Mouse (Mus musculus) layer of hippocampus, adult 2 months (tissue): ENCODE measurements at regions not wholly inside any gene's neighbourhood (a gene's known extent, or its start where the extent isn't known, plus 50 kb on each side); places are given as distances from the start of the nearest gene placed in this dataset.

Experiments used
- DNase-seq, 2 experiments: peaks; one replicate each; pipeline ENCODE4 v3.0.0; 2022; ENCODE audit warnings: low spot score in 2 of 2
- H3K27ac ChIP-seq: fragments of 200-600 bp; 2 replicates; pipeline ENCODE4 v1.8.1; 2022
- H3K4me3 ChIP-seq: fragments of 200-600 bp; 2 replicates; pipeline ENCODE4 v1.8.1; 2022; ENCODE audit warnings: mild to moderate bottlenecking
- CTCF ChIP-seq: fragments of 200-600 bp; conservative IDR thresholded peaks from 2 replicates; pipeline ENCODE4 v1.8.1; 2022; ENCODE audit warnings: antibody characterized with exemption, mild to moderate bottlenecking, moderate library complexity

DNA sequence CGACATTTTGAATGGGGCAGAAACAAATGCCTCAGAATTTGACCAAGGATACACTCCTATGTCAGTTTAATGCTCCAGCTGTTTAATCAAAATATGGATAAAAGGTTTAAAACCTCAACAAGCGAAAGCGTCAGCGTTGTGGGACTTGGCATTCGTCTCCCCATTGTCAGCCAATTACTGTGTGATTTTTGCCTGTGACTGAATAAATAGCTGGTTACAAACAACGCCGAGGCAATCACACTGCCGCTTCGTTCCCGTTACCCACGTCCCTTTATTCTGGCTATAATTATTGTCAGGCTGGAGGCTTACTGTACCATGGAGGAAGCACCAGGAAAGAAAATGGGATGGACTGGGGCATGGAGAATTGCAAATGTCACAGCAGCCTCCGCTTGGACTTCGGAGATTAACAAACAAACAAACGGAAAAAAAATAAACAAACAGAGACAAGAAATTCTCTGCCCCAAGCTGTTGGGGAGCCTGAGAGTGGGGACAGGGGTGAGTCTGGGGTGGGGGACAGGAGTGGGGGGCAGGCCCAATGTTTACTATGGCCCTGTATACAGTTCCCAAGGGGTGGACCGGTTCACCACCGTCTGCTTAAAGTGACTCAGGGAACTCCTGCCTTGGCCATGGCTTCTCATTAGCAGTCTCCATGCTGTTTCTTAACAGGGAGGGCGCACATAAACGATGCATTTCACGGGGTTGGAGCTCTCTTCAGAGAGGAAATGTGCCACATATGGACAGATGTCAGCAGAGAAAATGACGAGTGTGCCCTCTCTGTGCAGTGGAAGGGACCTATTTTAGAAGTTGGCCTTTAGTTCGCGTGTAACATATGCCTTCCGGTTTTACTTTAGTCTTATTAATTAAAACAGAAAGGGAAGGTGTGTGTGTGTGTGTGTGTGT, 125.8 kb upstream of the Irx5 start:
- Histone ChIP-seq H3K4me3 (no peak overlapping the region), H3K27ac (no peak overlapping the region)
- DNase-seq: no peak
- no peak for TF ChIP-seq CTCF

DNA sequence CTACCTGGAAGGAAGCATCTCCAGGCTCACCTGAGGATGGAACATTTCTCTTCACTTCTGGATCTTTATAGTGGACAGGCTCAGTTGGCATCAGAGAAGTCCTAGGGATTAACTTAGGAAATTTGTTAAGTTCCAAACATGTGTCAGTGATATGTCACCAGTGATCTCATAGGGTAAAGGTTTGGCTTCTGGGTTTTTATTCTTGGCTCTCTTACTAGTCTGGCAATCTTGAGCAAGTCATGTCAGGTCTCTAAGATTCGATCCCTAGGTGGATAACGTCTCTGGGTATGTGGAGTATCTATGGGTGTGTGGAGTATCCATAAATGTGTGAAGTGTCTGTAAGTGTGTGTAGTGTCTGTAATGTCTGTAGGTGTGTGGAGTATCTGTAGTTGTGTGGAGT, 127.9 kb upstream of the Irx5 start:
- no peak for DNase-seq
- no peak overlapping the region for H3K27ac ChIP-seq
- no peak overlapping the region for H3K4me3 ChIP-seq
- TF ChIP-seq CTCF: no peak

DNA sequence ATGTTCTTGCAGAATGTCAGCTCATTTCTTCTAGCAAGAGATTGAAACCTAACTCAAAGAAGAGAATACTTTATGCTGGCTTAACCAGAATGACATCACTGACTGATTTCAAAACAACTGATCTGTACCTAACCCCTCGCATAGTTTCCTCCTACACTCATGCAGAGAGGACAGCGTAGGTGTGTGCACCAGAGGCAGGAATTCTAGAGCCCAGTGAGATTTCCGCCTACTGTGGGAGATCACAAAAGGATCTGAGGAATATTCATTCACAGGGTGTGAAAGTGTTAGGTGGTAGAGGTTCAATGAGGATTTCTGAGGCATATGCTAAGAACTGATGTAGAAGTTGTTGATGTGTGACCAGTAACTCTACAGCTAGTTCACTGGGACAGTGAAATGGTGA, 132.5 kb upstream of the Irx5 start:
- Histone ChIP-seq H3K4me3 (no peak overlapping the region), H3K27ac (no peak overlapping the region)
- TF ChIP-seq CTCF: no peak
- DNase-seq: no peak

DNA sequence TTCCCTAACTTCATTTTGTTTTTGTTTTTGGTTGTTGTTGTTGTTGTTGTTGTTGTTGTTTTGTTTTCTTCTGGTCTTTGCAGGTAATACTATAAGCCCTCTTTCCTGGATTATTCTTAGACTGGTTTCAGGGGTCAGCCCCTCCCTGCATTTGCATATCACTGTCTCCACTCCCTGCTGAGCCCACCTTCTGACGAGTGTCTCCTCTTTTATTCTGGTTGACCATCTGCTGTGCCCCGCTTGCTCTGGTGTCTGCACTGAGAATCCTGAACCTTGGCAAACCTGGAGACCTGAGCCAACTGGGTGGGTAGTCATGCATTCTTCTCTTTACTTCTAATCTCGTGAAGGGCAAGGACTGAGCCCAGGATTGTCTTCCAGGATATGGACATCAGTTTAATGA, 134.4 kb upstream of the Irx5 start:
- no peak for DNase-seq
- H3K4me3 ChIP-seq: no peak overlapping the region
- no peak for TF ChIP-seq CTCF
- H3K27ac ChIP-seq: no peak overlapping the region

DNA sequence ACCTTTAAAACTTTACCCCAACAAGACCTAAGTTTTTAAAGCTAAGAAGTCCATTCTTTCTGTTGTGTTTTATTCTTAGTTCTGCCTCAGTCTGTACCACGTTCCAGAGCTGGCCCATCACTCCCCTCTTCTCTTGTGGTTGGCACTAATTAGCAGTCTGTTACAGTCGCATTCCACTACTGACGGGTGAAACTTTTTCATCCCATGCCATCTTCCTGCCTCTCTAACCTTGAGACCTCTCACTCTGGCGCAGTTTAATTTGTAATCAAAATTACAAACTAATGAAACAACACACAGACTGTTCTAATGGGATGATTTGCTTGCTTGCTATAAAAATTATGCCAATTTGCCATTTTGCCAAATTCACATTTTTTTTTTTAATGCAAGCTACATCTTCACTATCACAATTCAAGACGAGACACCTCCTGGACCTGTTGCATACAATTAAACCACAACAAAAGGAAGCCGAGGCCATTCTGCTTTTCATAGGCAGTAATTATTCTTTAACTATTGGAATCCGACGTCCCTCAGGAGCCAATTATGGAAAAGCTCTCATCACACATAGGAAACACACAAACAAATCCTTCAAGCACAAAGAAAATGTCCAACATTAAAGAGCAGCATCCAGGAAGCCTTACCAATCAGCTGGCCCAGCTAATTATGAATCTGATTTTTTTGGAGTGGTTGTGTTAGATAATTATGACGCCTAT, 138.1 kb upstream of the Irx5 start:
- Histone ChIP-seq H3K4me3 (no peak overlapping the region), H3K27ac (no peak overlapping the region)
- no peak for DNase-seq
- no peak for TF ChIP-seq CTCF

DNA sequence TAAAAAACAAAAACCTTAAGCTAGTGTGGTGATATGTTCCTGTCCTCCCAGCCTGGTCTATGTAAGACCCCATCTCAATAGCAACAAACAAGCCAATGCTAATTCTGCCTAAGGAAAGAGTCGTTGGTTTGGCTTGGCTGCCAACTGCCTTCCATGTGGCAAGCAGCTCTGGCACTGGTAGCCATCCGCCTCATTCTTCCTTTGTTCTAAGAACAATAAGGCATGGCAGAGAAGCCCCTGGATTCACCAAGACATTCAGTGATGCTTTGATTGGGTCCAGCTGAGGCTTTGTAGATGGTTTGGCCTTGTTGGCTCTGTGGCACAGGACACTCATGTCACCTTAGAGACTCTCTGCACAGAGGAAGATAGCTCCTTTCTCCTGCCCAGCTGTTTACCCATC, 139.9 kb upstream of the Irx5 start:
- H3K27ac ChIP-seq: no peak overlapping the region
- TF ChIP-seq CTCF: no peak
- DNase-seq: no peak

DNA sequence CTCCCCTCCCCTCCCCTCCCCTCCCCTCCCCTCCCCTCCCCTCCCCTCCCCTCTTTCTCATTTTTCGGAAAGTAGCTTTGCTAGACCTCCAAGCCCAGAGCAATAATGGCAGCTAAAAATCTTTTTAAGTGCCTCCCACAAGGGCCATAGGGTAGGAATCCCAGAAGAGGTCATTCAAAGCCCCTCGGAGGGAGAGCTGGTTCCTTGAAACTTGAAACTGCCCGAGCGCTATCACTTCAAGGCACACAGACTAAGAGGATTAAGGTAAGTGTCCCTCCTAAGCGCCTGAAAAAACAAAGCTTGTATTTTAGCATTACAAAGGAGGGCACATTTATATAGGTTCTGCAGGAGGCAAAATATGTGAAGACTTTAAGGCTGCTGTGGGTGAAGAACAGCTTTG, 141.2 kb upstream of the Irx5 start:
- no peak overlapping the region for H3K27ac ChIP-seq
- DNase-seq: no peak
- TF ChIP-seq CTCF: no peak

More for the DNA sequence above, 139.9 kb upstream of the Irx5 start:
- H3K4me3 ChIP-seq: no peak overlapping the region

DNA sequence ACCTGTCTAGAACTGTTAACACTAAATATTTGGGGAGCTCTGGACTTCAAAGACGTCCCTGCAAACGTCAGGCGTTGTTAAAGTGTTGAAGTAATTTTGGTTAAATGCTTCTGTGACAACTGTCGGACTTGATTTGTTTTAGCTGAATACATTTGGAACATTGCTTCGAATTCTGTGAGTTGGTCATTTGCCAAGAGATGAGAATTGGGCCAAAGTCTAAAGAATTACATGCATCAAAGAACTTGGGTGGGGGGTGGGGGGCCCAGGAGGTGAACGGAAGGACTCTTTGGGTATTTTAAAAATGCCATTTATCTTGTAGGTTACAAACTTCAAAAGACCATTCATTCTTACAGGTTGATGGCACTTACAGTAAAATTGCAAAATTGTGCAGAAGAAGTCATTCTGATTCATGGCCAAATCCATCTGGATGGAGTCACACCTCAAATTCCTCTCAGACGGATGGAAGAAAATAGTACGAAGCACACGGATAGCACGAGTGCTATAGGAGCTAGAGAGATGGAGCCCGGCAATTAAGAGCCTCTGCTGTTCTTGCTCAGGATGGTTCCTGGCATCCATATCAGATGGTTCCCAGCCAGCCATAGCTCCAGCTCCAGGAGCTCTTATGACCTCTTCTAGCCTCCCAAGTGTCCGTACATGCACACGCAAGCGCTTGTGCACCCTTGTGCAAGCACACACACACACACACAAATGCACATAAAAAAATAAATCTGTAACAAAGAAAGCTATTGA, 144.5 kb upstream of the Irx5 start:
- no peak for TF ChIP-seq CTCF
- Histone ChIP-seq H3K27ac (no peak overlapping the region), H3K4me3 (no peak overlapping the region)
- no peak for DNase-seq

More for the DNA sequence above, 141.2 kb upstream of the Irx5 start:
- H3K4me3 ChIP-seq: no peak overlapping the region

DNA sequence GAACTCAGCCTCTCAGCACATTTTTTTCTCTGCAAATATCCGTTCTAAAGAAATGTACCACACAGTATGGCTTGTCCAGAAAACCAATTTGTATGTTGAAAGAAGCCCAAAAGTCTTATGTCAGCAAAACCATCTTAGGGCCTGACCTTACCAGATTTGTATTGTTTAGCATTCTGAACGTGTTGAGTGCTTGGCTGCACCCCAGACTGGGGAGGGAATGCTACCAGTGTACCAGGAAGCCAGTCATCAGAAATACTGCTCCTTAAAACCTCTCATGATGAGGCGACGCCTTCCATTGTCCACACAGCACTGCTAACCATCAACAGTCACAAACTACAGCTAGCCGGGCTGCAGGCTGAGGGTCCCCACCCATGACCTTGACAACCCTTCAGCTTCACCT, 148.3 kb upstream of the Irx5 start:
- TF ChIP-seq CTCF: no peak
- no peak for DNase-seq
- Histone ChIP-seq H3K27ac (no peak overlapping the region), H3K4me3 (no peak overlapping the region)

DNA sequence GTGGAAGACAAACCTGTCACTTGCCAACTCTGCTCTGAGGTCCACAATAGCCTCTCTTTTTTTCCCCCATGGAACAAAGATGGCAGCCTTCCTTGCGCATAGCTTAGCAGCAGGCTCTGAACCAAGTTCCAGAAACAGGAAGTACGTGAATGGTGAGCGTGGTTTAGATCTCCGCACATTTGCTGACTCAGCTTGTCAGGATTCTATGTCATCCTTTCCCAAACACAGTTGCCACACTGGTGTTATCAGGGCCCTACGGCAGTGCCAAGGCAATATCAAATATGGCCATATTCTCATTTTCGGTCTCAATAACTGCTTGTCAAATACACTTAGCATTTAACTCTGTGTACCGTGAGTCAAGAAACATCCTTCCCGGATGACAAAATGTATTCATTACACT, 161.8 kb upstream of the Irx5 start:
- no peak for DNase-seq
- no peak overlapping the region for H3K27ac ChIP-seq
- no peak for TF ChIP-seq CTCF
- H3K4me3 ChIP-seq: no peak overlapping the region

DNA sequence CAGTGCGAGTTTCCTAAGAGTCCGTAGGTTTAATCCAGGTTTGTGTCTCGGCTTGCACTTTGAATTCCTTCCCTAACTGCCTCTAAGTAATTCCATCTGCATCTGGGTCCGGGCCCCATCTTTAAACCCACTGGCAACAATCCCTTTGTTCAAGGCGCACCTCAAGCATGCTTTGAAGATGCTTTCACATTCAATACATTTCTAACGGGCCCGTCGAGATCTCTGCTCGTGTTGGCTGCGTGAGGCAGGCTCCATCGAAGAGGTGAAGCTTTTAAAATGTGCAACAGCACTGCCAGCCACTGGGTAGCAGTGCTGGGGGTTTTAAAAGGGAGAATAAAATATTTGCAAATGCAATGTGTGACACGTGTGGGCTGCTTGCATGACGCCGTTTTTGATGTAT, 163.4 kb upstream of the Irx5 start:
- Histone ChIP-seq H3K27ac (no peak overlapping the region), H3K4me3 (no peak overlapping the region)
- no peak for DNase-seq
- peak; percentile 39 for TF ChIP-seq CTCF

DNA sequence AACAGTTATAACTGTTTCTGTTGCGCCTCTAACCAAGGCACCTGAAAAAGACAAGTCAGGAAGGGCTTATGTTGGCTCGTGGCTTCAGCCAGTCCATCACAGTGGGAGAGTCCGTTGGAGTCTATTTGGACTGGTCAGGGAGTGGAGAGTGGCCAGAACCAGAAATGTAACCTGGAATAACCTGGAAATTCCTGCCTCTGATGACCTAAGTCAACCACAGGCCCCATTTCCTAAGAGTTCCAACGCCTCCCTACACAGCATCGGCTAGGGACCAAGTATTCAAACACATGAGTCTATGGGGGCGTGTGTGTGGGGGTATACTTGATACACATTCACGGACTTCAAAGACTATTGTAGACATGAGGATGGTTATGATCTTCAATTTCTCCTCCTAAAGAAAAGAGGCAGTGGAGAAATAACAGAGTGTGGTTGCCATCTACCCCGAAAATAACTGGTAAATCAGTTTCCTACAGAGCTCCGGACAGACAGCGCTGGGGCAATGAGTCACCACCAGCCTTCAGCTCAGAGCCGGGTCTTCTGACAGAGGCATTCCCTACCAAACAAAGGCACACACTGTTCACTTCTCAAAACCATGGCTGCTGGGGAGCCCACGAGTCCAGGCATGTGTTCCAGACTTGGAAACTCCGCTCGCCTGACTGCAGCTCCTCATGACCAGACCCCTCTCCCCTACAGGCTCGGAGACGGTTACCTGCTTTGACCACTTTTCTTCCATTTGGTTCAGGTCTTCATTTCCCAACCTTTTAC, 167.0 kb upstream of the Irx5 start:
- TF ChIP-seq CTCF: no peak
- no peak overlapping the region for H3K4me3 ChIP-seq
- H3K27ac ChIP-seq: peak overlapping the region; percentile 7; the same call in 1 of the 2 replicates
- no peak for DNase-seq
